Mouse (Mus musculus) embryonic facial prominence, embryonic 12.5 days (tissue): ENCODE measurements around the gene Pdzrn4. TPM values are rescaled to one million over a fixed set of nuclear protein-coding genes. Genes with fewer than 3 reads are reported as not detected.
"Not testable (repeated sequence)": the region's sequence is repeated elsewhere in the genome, so short reads cannot be mapped to it uniquely, and the experiment has no call there.

ENCODE experiments used
- ATAC-seq: fragments of 200-750 bp; cut with Nextera tagmentation; 2 replicates; pipeline ENCODE4 v1.8.0; 2017; ENCODE audit not compliant: insufficient number of reproducible peaks, insufficient read depth, low FRiP score, low TSS enrichment
- H3K27ac ChIP-seq: fragments of 300-500 bp; sonication (generic); 2 replicates; pipeline ENCODE4 v1.5.1; 2016; ENCODE audit warnings: mild to moderate bottlenecking
- H3K27me3 ChIP-seq: fragments of 300-500 bp; sonication (generic); 2 replicates; pipeline ENCODE4 v1.6.1; 2016; ENCODE audit warnings: mild to moderate bottlenecking, moderate library complexity
- H3K36me3 ChIP-seq: fragments of 300-500 bp; sonication (generic); 2 replicates; pipeline ENCODE4 v1.6.1; 2016; ENCODE audit warnings: mild to moderate bottlenecking
- H3K4me1 ChIP-seq: fragments of 300-500 bp; sonication (generic); 2 replicates; pipeline ENCODE4 v1.6.1; 2016
- H3K4me2 ChIP-seq: fragments of 300-500 bp; sonication (generic); replicated peaks from 2 replicates; pipeline ENCODE4 v1.6.1; 2016; ENCODE audit warnings: mild to moderate bottlenecking, moderate library complexity
- H3K4me3 ChIP-seq: fragments of 300-500 bp; sonication (generic); 2 replicates; pipeline ENCODE4 v1.5.1; 2016; ENCODE audit warnings: mild to moderate bottlenecking
- H3K9ac ChIP-seq: fragments of 300-500 bp; sonication (generic); 2 replicates; pipeline ENCODE4 v1.6.1; 2016; ENCODE audit warnings: mild to moderate bottlenecking, moderate library complexity
- H3K9me3 ChIP-seq: fragments of 300-500 bp; sonication (generic); 2 replicates; pipeline ENCODE4 v1.6.1; 2016; ENCODE audit warnings: mild to moderate bottlenecking, moderate library complexity
- WGBS: fragments of 180-500 bp; shearing (Covaris S2); methylation state at CpG from one replicate; pipeline ENCODE4 v1.1.7; 2016; 5-methylcytosine and 5-hydroxymethylcytosine counted together
- polyA plus RNA-seq: library from polyadenylated mRNA; unstranded; fragments of >200 nt; fragmentation: Nextera tagmentation; extraction: Ambion mirVana; gene quantifications from 2 replicates; pipeline ENCODE4 v1.2.1, GENCODE M21; 2016

Gene Pdzrn4
- polyA plus RNA-seq, result 7.3 and 7.6 TPM in 2 replicates

- Histone ChIP-seq H3K9ac (peak within 1 kb of the TSS; percentile 59), H3K36me3 (no peaks in the 10 kb centered on the region), H3K4me3 (peak within 1 kb of the TSS; percentile 59), H3K27ac (no peak within 1 kb of the TSS; the same call in 1 of the 2 replicates), H3K4me2 (peak within 1 kb of the TSS; percentile 94), H3K4me1 (peaks cover 17% of the 10 kb centered on the region; the same call in 1 of the 2 replicates), H3K9me3 (no peaks in the 10 kb centered on the region), H3K27me3 (peaks cover 27% of the 10 kb centered on the region)
- WGBS, result 1% methylated on average over 64 of the region's 65 CpGs
- peak; percentile 76 for ATAC-seq
Observed at GRCm38 (mm10) chr15:92396770-92397608, at the start of gene Pdzrn4. Pdzrn4 (plus strand) TSS chr15:92396881.

- H3K27ac ChIP-seq, result no peak overlapping the region
- no peaks in the 10 kb centered on the region for H3K36me3 ChIP-seq
- no peak overlapping the region for H3K4me2 ChIP-seq
- 47% methylated on average over 4 of the region's 4 CpGs for WGBS
- H3K4me3 ChIP-seq, result no peak overlapping the region
- H3K9ac ChIP-seq, result no peak overlapping the region
- H3K4me1 ChIP-seq, result peaks cover 7% of the 10 kb centered on the region
- H3K9me3 ChIP-seq, result no peaks in the 10 kb centered on the region
- H3K27me3 ChIP-seq, result no peaks in the 10 kb centered on the region
- ATAC-seq, result no peak
Observed at GRCm38 (mm10) chr15:92347426-92347825, 49.3 kb upstream of the Pdzrn4 start.

- H3K4me1 ChIP-seq, result peaks cover 7% of the 10 kb centered on the region
- no peak overlapping the region for H3K4me3 ChIP-seq
- no peak overlapping the region for H3K27ac ChIP-seq
- 21% methylated on average over 3 of the region's 3 CpGs for WGBS
- peak; percentile 74; the same call in 1 of the 2 replicates for ATAC-seq
- no peaks in the 10 kb centered on the region for H3K27me3 ChIP-seq
- no peak overlapping the region for H3K4me2 ChIP-seq
- no peak overlapping the region for H3K9ac ChIP-seq
- no peaks in the 10 kb centered on the region for H3K36me3 ChIP-seq
- no peaks in the 10 kb centered on the region for H3K9me3 ChIP-seq
Observed at GRCm38 (mm10) chr15:92347902-92348301, 48.8 kb upstream of the Pdzrn4 start.

DNA sequence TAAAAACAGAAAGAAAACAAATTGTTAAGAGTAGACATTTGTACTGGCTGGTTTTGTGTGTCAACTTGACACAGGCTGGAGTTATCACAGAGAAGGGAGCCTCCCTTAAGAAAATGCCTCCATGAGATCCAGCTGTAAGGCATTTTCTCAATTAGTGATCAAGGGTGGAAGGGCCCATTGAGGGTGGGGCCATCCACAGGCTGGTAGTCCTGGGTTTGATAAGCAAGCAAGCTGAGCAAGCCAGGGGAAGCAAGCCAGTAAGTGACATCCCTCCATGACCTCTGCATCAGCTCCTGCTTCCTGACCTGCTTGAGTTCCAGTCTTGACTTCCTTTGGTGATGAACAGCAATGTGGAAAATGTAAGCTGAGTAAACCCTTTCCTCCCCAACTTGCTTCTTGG lies 48.2 kb upstream of the Pdzrn4 start:
- ATAC-seq, H3K4me2 ChIP-seq, H3K27ac ChIP-seq, H3K9me3 ChIP-seq, H3K4me3 ChIP-seq, H3K9ac ChIP-seq, H3K4me1 ChIP-seq, H3K27me3 ChIP-seq, H3K36me3 ChIP-seq: not testable (repeated sequence)

- 76% methylated on average over 6 of the region's 6 CpGs for WGBS
- H3K4me2 ChIP-seq, result no peak overlapping the region
- no peak for ATAC-seq
Observed at GRCm38 (mm10) chr15:92364153-92364552, 32.5 kb upstream of the Pdzrn4 start.

GRCm38 (mm10) chr15:92364592-92364991 lies 32.1 kb upstream of the Pdzrn4 start:
- Histone ChIP-seq H3K36me3 (no peaks in the 10 kb centered on the region), H3K9me3 (no peaks in the 10 kb centered on the region), H3K27me3 (no peaks in the 10 kb centered on the region), H3K4me1 (no peaks in the 10 kb centered on the region), H3K4me3 (no peak overlapping the region), H3K4me2 (no peak overlapping the region), H3K27ac (no peak overlapping the region), H3K9ac (no peak overlapping the region)
- ATAC-seq, result no peak

More at GRCm38 (mm10) chr15:92364153-92364552, 32.5 kb upstream of the Pdzrn4 start:
- H3K9me3 ChIP-seq, result no peaks in the 10 kb centered on the region
- no peaks in the 10 kb centered on the region for H3K36me3 ChIP-seq
- H3K27ac ChIP-seq, result no peak overlapping the region
- H3K4me3 ChIP-seq, result no peak overlapping the region
- no peaks in the 10 kb centered on the region for H3K4me1 ChIP-seq
- no peak overlapping the region for H3K9ac ChIP-seq
- H3K27me3 ChIP-seq, result no peaks in the 10 kb centered on the region

- H3K4me2 ChIP-seq, result no peak overlapping the region
- no peaks in the 10 kb centered on the region for H3K9me3 ChIP-seq
- H3K4me1 ChIP-seq, result peaks cover 17% of the 10 kb centered on the region; the same call in 1 of the 2 replicates
- 84% methylated on average over 5 of the region's 5 CpGs for WGBS
- no peaks in the 10 kb centered on the region for H3K36me3 ChIP-seq
- H3K4me3 ChIP-seq, result no peak overlapping the region
- peaks cover 27% of the 10 kb centered on the region for H3K27me3 ChIP-seq
- no peak for ATAC-seq
- H3K9ac ChIP-seq, result no peak overlapping the region
- no peak overlapping the region for H3K27ac ChIP-seq
Observed at GRCm38 (mm10) chr15:92394811-92395210, 1.9 kb upstream of the Pdzrn4 start.

GRCm38 (mm10) chr15:92398747-92399146 lies 2.1 kb downstream of the Pdzrn4 start:
- Histone ChIP-seq H3K9me3 (no peaks in the 10 kb centered on the region), H3K27me3 (peaks cover 27% of the 10 kb centered on the region), H3K4me3 (no peak overlapping the region), H3K36me3 (no peaks in the 10 kb centered on the region), H3K4me1 (peaks cover 17% of the 10 kb centered on the region; the same call in 1 of the 2 replicates), H3K27ac (peak overlapping the region; percentile 60; the same call in 1 of the 2 replicates), H3K9ac (no peak overlapping the region), H3K4me2 (peak overlapping the region; percentile 94)
- WGBS, result 44% methylated on average over 2 of the region's 2 CpGs
- no peak for ATAC-seq

GRCm38 (mm10) chr15:92399278-92399677 lies 2.6 kb downstream of the Pdzrn4 start:
- no peaks in the 10 kb centered on the region for H3K9me3 ChIP-seq
- H3K27me3 ChIP-seq, result peaks cover 27% of the 10 kb centered on the region
- H3K9ac ChIP-seq, result no peak overlapping the region
- 0 out of 2 replicates have a peak overlapping the region, but pooled peaks have one; percentile 60 for H3K27ac ChIP-seq
- H3K36me3 ChIP-seq, result no peaks in the 10 kb centered on the region
- H3K4me3 ChIP-seq, result no peak overlapping the region
- peaks cover 17% of the 10 kb centered on the region; the same call in 1 of the 2 replicates for H3K4me1 ChIP-seq
- ATAC-seq, result no peak
- H3K4me2 ChIP-seq, result no peak overlapping the region
- WGBS, result 22% methylated on average over 5 of the region's 5 CpGs

DNA sequence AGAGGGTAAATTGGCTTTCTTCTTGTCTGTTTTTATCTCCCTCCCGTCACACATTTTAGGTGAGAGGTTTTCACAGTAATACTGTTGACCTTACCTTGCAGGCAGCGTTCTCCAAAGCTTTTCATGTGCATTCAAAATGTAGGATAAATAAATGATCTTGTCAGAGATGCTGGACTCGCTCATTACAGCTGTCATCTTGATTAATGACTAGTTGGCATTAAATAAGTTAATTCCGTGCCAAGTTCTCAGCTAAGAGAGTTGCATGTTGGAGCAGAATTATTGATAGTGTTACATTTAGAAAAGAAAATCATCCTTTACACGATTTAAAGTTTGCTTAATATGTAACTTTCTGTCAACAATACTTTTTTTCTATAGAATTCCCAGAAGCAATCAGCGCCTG lies 4.9 kb downstream of the Pdzrn4 start:
- WGBS, result 70% methylated on average over 6 of the region's 6 CpGs
- Histone ChIP-seq H3K4me2 (no peak overlapping the region), H3K4me1 (peaks cover 15% of the 10 kb centered on the region; the same call in 1 of the 2 replicates), H3K4me3 (no peak overlapping the region), H3K9ac (no peak overlapping the region), H3K36me3 (no peaks in the 10 kb centered on the region), H3K27ac (no peak overlapping the region), H3K27me3 (peaks cover 16% of the 10 kb centered on the region), H3K9me3 (no peaks in the 10 kb centered on the region)
- no peak for ATAC-seq

DNA sequence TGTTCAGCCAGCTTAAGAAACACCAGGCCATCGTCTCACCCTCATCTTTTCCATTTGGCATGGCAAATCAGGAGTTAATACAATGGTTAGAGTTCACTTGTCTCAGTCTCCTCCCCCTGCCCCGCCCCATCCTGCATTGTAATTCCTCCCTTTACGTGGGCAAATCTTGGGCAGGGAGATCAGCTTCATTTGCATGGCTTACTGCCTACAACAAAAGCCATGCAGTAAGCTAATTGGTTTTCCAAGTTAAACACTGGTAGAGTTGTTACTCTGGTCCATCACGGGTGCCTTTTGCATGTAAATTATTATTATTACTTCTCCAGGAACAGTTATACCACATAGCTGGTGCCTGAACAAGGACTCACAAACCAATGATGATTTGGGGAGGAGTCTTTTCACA lies 18.6 kb downstream of the Pdzrn4 start:
- Histone ChIP-seq H3K27me3 (no peaks in the 10 kb centered on the region), H3K4me1 (peaks cover 17% of the 10 kb centered on the region; the same call in 1 of the 2 replicates), H3K9ac (no peak overlapping the region), H3K27ac (no peak overlapping the region), H3K36me3 (no peaks in the 10 kb centered on the region), H3K4me2 (no peak overlapping the region), H3K9me3 (no peaks in the 10 kb centered on the region), H3K4me3 (no peak overlapping the region)
- ATAC-seq, result no peak
- WGBS, result 20% methylated on average over 4 of the region's 4 CpGs

GRCm38 (mm10) chr15:92416141-92416540 lies 19.5 kb downstream of the Pdzrn4 start:
- Histone ChIP-seq H3K4me3 (no peak overlapping the region), H3K27ac (no peak overlapping the region), H3K36me3 (no peaks in the 10 kb centered on the region), H3K9ac (no peak overlapping the region), H3K4me2 (no peak overlapping the region), H3K9me3 (no peaks in the 10 kb centered on the region), H3K4me1 (peaks cover 17% of the 10 kb centered on the region; the same call in 1 of the 2 replicates), H3K27me3 (no peaks in the 10 kb centered on the region)
- ATAC-seq, result no peak
- WGBS, result 76% methylated on average over 6 of the region's 6 CpGs
